Mouse (Mus musculus): ENCODE data around the gene Capn5.

GRCm38 (mm10) chr7:98176322-98177070, 1.6 kb downstream of the Capn5 start:
- TF ChIP-seq CTCF (IDR thresholded peaks at IDR 0.05; ENCODE audit: borderline replicate concordance, control insufficient read depth, extremely low read depth, insufficient read depth, low read length, poor library complexity) (no peak), POLR2A (IDR thresholded peaks at IDR 0.05; ENCODE audit: control insufficient read depth, extremely low read depth, insufficient read depth, low read length, poor library complexity) (no peak)
